ENCODE assay signal across 23 mouse cellular contexts in genomic region chr11:6964524-6964923, GRCm38 (mm10).
DNase-seq lines count a peak whose midpoint lies in the region; TF ChIP-seq lines count a peak whose summit lies in the region.
"Had no signal": no experiment of that assay in that cellular context is flagged by ENCODE, and none has a peak within 500 bp of the region (broad histone marks: within the 10 kb centered on the region; RNA-seq: fewer than 3 reads in every experiment).

No protein-coding gene starts in this region.

- WGBS in cerebellum, adult 2 months = 21% methylated on average over 2 of the region's 2 CpGs

- H3K4me1 ChIP-seq in cerebellum, adult 2 months (ENCODE audit: control insufficient read depth, insufficient read depth, low read length) = peaks cover 46% of the 10 kb centered on the region
- H3K4me1 ChIP-seq: forebrain, embryonic 10.5 days; heart, embryonic 15.5 days; limb, embryonic 13.5 days; liver, embryonic 12.5 days; midbrain, embryonic 12.5 days; neural tube, embryonic 15.5 days had no signal

- no peak for TF ChIP-seq POLR2A in cerebellum, adult 2 months (IDR thresholded peaks at IDR 0.05; ENCODE audit: borderline replicate concordance, insufficient read depth, low read length)
- TF ChIP-seq POLR2A in brain, embryonic 14.5 days (IDR thresholded peaks at IDR 0.05; ENCODE audit: borderline replicate concordance, extremely low read depth, insufficient read depth, insufficient read length, poor library complexity, severe bottlenecking) = no peak

- no peak for DNase-seq in cerebellum, adult 2 months
- DNase-seq in cerebellum, adult 18-20 months = no peak
- peak; percentile 55 for DNase-seq in layer of hippocampus, adult 11-12 months (ENCODE audit: low spot score)
- no peak for DNase-seq in layer of hippocampus, postnatal 25 days (ENCODE audit: extremely low spot score in 1 of 2, low spot score in 1 of 2)
- peak; percentile 21 for DNase-seq in brain, embryonic 14.5 days (ENCODE audit: low read depth)
- DNase-seq in layer of hippocampus, adult 9-10 months (ENCODE audit: low spot score) = peak; percentile 54
- no peak for DNase-seq in spleen, adult 18-20 months
- DNase-seq in kidney, adult 18-20 months = no peak
- DNase-seq: adrenal gland, postnatal 14 days; gastrocnemius, adult 2 months; heart, postnatal 36 days; kidney, adult 8-10 months; kidney, postnatal 25 days; lung, adult 18-20 months; lung, postnatal 14 days; thymus, postnatal 14 days had no signal

- peak overlapping the region; percentile 81; the same call in 1 of the 2 replicates for H3K27ac ChIP-seq in cerebellum, adult 2 months (ENCODE audit: insufficient read depth, low read length)
- H3K27ac ChIP-seq: forebrain, embryonic 10.5 days; gastrocnemius, adult 2 months; heart, embryonic 15.5 days; hindbrain, embryonic 14.5 days; limb, embryonic 13.5 days; liver, embryonic 12.5 days; midbrain, embryonic 12.5 days; neural tube, embryonic 15.5 days had no signal

- TF ChIP-seq CTCF in cerebellum, adult 2 months (IDR thresholded peaks at IDR 0.05; ENCODE audit: borderline replicate concordance, insufficient read depth, low read depth, low read length) = no peak
- TF ChIP-seq CTCF in brain, embryonic 14.5 days (IDR thresholded peaks at IDR 0.05; ENCODE audit: borderline replicate concordance, extremely low read depth, insufficient read depth, insufficient read length) = no peak

- no peaks in the 10 kb centered on the region for H3K27me3 ChIP-seq in cerebellum, adult 2 months (ENCODE audit: control insufficient read depth, insufficient read depth, low read length)
- H3K27me3 ChIP-seq: heart, embryonic 15.5 days; limb, embryonic 13.5 days; liver, embryonic 12.5 days; midbrain, embryonic 12.5 days; neural tube, embryonic 15.5 days had no signal

- no peak overlapping the region for H3K4me3 ChIP-seq in cerebellum, adult 2 months (replicated peaks; ENCODE audit: insufficient read depth, low read depth, low read length)
- H3K4me3 ChIP-seq: forebrain, embryonic 10.5 days; gastrocnemius, adult 2 months; heart, embryonic 15.5 days; limb, embryonic 13.5 days; liver, embryonic 12.5 days; midbrain, embryonic 12.5 days; neural tube, embryonic 15.5 days had no signal

Comparison
In these comparisons a context has a peak if more than half of its experiments do, and no peak if none do; other contexts are left out.
1. DNase-seq: peak in layer of hippocampus, adult 11-12 months (single experiment), brain, embryonic 14.5 days (single experiment) and layer of hippocampus, adult 9-10 months (single experiment); none in cerebellum, adult 2 months (0 of 2), cerebellum, adult 18-20 months (0 of 2), layer of hippocampus, postnatal 25 days (0 of 2), spleen, adult 18-20 months (0 of 2) and kidney, adult 18-20 months (single experiment).